18 mouse cellular contexts compared by ENCODE assay signal in genomic region chr13:93676864-93677263, GRCm38 (mm10). TPM values are rescaled to one million over a fixed set of nuclear protein-coding genes. Genes with fewer than 3 reads are reported as not detected.
"Had no signal": no experiment of that assay in that cellular context is flagged by ENCODE, and none has a peak within 500 bp of the region (broad histone marks: within the 10 kb centered on the region; RNA-seq: fewer than 3 reads in every experiment).

No protein-coding gene starts in this region.

- H3K9me3 ChIP-seq: kidney, embryonic 15.5 days; liver, embryonic 13.5 days; lung, embryonic 15.5 days; midbrain, embryonic 12.5 days; neural tube, embryonic 13.5 days had no signal

- H3K36me3 ChIP-seq: kidney, embryonic 15.5 days; limb, embryonic 12.5 days; liver, embryonic 13.5 days; lung, embryonic 15.5 days; midbrain, embryonic 12.5 days; neural tube, embryonic 13.5 days had no signal

- H3K27ac ChIP-seq: kidney, embryonic 15.5 days; limb, embryonic 12.5 days; liver, embryonic 13.5 days; lung, embryonic 15.5 days; midbrain, embryonic 12.5 days; neural tube, embryonic 13.5 days; stomach, postnatal 0 days had no signal

- H3K4me2 ChIP-seq: kidney, embryonic 15.5 days; limb, embryonic 12.5 days; liver, embryonic 13.5 days; lung, embryonic 15.5 days; midbrain, embryonic 12.5 days; neural tube, embryonic 13.5 days had no signal

- H3K4me1 ChIP-seq: liver, embryonic 13.5 days; midbrain, embryonic 12.5 days; neural tube, embryonic 13.5 days had no signal

- H3K9ac ChIP-seq: kidney, embryonic 15.5 days; limb, embryonic 12.5 days; liver, embryonic 13.5 days; liver, postnatal 0 days; lung, embryonic 15.5 days; midbrain, embryonic 12.5 days; neural tube, embryonic 13.5 days had no signal

- DNase-seq: kidney, adult 2 months; kidney, postnatal 14 days; liver; liver, embryonic 13.5 days; liver, postnatal 0 days; retina, postnatal 1 day; thymus, postnatal 4 days had no signal

- ATAC-seq: intestine, embryonic 16.5 days; liver, postnatal 0 days; midbrain, embryonic 16.5 days had no signal

- H3K4me3 ChIP-seq: kidney, embryonic 15.5 days; limb, embryonic 12.5 days; liver, embryonic 13.5 days; lung, embryonic 15.5 days; midbrain, embryonic 12.5 days; neural tube, embryonic 13.5 days had no signal

RNA-seq across cellular contexts. Expression of gene Dmgdh, which starts 2.6 kb away (rescaled TPM):
- total RNA-seq: megakaryocyte-erythroid progenitor cell, adult 5-6 weeks had no signal
- polyA plus RNA-seq: limb, embryonic 12.5 days; lung, embryonic 15.5 days; midbrain, embryonic 12.5 days; neural tube, embryonic 13.5 days had no signal

RNA-seq across cellular contexts. Expression of gene Bhmt2, which starts 2.8 kb away (rescaled TPM):
- total RNA-seq: megakaryocyte-erythroid progenitor cell, adult 5-6 weeks had no signal
- polyA plus RNA-seq: limb, embryonic 12.5 days; lung, embryonic 15.5 days; midbrain, embryonic 12.5 days had no signal

RNA-seq across cellular contexts. Expression of gene Bhmt, which starts 39.1 kb away (rescaled TPM):
- total RNA-seq: layer of hippocampus, postnatal 25 days; left cerebral cortex, postnatal 25 days; megakaryocyte-erythroid progenitor cell, adult 5-6 weeks had no signal
- polyA plus RNA-seq: limb, embryonic 12.5 days; midbrain, embryonic 16.5 days; neural tube, embryonic 13.5 days had no signal
